In genomic region chr11:121108061-121108460, GRCm38 (mm10) we compare ENCODE assay signal across 15 mouse cellular contexts. TPM values are rescaled to one million over a fixed set of nuclear protein-coding genes. Genes with fewer than 3 reads are reported as not detected.
DNase-seq lines count a peak whose midpoint lies in the region; ATAC-seq and TF ChIP-seq lines count a peak whose summit lies in the region.
"Had no signal": no experiment of that assay in that cellular context is flagged by ENCODE, and none has a peak within 500 bp of the region (broad histone marks: within the 10 kb centered on the region; RNA-seq: fewer than 3 reads in every experiment).

No protein-coding gene starts in this region.

- no peaks in the 10 kb centered on the region for H3K27me3 ChIP-seq in kidney, embryonic 16.5 days (ENCODE audit: insufficient read depth, low read length)
- H3K27me3 ChIP-seq in heart, embryonic 14.5 days (ENCODE audit: control insufficient read depth, insufficient read depth, low read length), result no peaks in the 10 kb centered on the region
- no peaks in the 10 kb centered on the region for H3K27me3 ChIP-seq in liver, embryonic 15.5 days
- 0 out of 2 replicates have a peak, but pooled peaks cover 5% of the 10 kb centered on the region for H3K27me3 ChIP-seq in forebrain, embryonic 14.5 days (replicated peaks; ENCODE audit: control insufficient read depth, insufficient read depth, low read length)
- H3K27me3 ChIP-seq: embryonic facial prominence, embryonic 12.5 days had no signal

- TF ChIP-seq POLR2A in brain, embryonic 14.5 days (IDR thresholded peaks at IDR 0.05; ENCODE audit: borderline replicate concordance, extremely low read depth, insufficient read depth, insufficient read length, poor library complexity, severe bottlenecking), result no peak

- no peaks in the 10 kb centered on the region for H3K4me1 ChIP-seq in kidney, embryonic 16.5 days (ENCODE audit: insufficient read depth, low read length)
- peaks cover 23 to 31% of the 10 kb centered on the region in 2 experiments for H3K4me1 ChIP-seq in heart, embryonic 14.5 days (ENCODE audit: control insufficient read depth in 2 of 2, insufficient read depth in 2 of 2, low read length in 2 of 2)
- no peaks in the 10 kb centered on the region for H3K4me1 ChIP-seq in liver, embryonic 15.5 days (replicated peaks)
- peaks cover 8% of the 10 kb centered on the region for H3K4me1 ChIP-seq in forebrain, embryonic 14.5 days (ENCODE audit: control insufficient read depth, insufficient read depth, low read length)
- H3K4me1 ChIP-seq: embryonic facial prominence, embryonic 12.5 days had no signal

- H3K27ac ChIP-seq in kidney, embryonic 16.5 days (ENCODE audit: low read length), result no peak overlapping the region
- peak overlapping the region; percentile 7 to 46; a peak in 2 of 4 replicates for H3K27ac ChIP-seq in heart, embryonic 14.5 days (replicated peaks in 1 of 2; ENCODE audit: control insufficient read depth in 1 of 2, insufficient read depth in 1 of 2, low read depth in 2 of 2, low read length in 2 of 2)
- H3K27ac ChIP-seq in liver, embryonic 15.5 days (replicated peaks), result no peak overlapping the region
- no peak overlapping the region for H3K27ac ChIP-seq in forebrain, embryonic 14.5 days (ENCODE audit: low read depth, low read length)
- H3K27ac ChIP-seq: embryonic facial prominence, embryonic 12.5 days; macrophage had no signal

- no peaks in the 10 kb centered on the region for H3K36me3 ChIP-seq in kidney, embryonic 16.5 days (ENCODE audit: insufficient read depth, low read length)
- no peaks in the 10 kb centered on the region for H3K36me3 ChIP-seq in heart, embryonic 14.5 days (ENCODE audit: control insufficient read depth, insufficient read depth, low read length)
- no peaks in the 10 kb centered on the region for H3K36me3 ChIP-seq in liver, embryonic 15.5 days (replicated peaks)
- no peaks in the 10 kb centered on the region for H3K36me3 ChIP-seq in forebrain, embryonic 14.5 days (ENCODE audit: control insufficient read depth, insufficient read depth, low read length)
- H3K36me3 ChIP-seq: embryonic facial prominence, embryonic 12.5 days had no signal

- WGBS in kidney, embryonic 16.5 days, result 56% methylated on average over 9 of the region's 9 CpGs
- WGBS in heart, embryonic 14.5 days, result 17% methylated on average over 9 of the region's 9 CpGs
- 48% methylated on average over 9 of the region's 9 CpGs for WGBS in liver, embryonic 15.5 days (ENCODE audit: insufficient replicate concordance)
- 74% methylated on average over 9 of the region's 9 CpGs for WGBS in forebrain, embryonic 14.5 days

- H3K9me3 ChIP-seq in kidney, embryonic 16.5 days (ENCODE audit: low read length), result no peaks in the 10 kb centered on the region
- H3K9me3 ChIP-seq in heart, embryonic 14.5 days (ENCODE audit: control insufficient read depth, low read length), result no peaks in the 10 kb centered on the region
- H3K9me3 ChIP-seq in liver, embryonic 15.5 days (replicated peaks), result no peaks in the 10 kb centered on the region
- no peaks in the 10 kb centered on the region for H3K9me3 ChIP-seq in forebrain, embryonic 14.5 days (replicated peaks; ENCODE audit: control insufficient read depth, low read length)
- H3K9me3 ChIP-seq: embryonic facial prominence, embryonic 12.5 days had no signal

- peak; percentile 37 for DNase-seq in kidney, adult 9 months
- DNase-seq in brain, embryonic 14.5 days (ENCODE audit: low read depth), result peak; percentile 21
- DNase-seq in forebrain, embryonic 14.5 days (ENCODE audit: low spot score), result no peak
- DNase-seq in right cerebral cortex, postnatal 25 days, result no peak
- DNase-seq in gastrocnemius, adult 18-20 months (ENCODE audit: low spot score), result no peak
- DNase-seq: cerebellum, adult 18-20 months; spleen, adult 18-20 months had no signal

- no peak for ATAC-seq in kidney, embryonic 16.5 days (ENCODE audit: low FRiP score, low TSS enrichment)
- ATAC-seq in heart, embryonic 14.5 days (ENCODE audit: insufficient number of reproducible peaks, insufficient read depth, low FRiP score, low read depth), result peak; percentile 31; the same call in 1 of the 2 replicates
- peak; percentile 28; the same call in 1 of the 2 replicates for ATAC-seq in liver, embryonic 15.5 days (ENCODE audit: insufficient read depth)
- ATAC-seq in forebrain, embryonic 14.5 days, result no peak

- no peak overlapping the region for H3K4me3 ChIP-seq in kidney, embryonic 16.5 days (ENCODE audit: low read length)
- H3K4me3 ChIP-seq in heart, embryonic 14.5 days (ENCODE audit: control insufficient read depth in 1 of 2, insufficient read depth in 1 of 2, low read depth in 1 of 2, low read length in 2 of 2), result no peak overlapping the region
- no peak overlapping the region for H3K4me3 ChIP-seq in liver, embryonic 15.5 days (replicated peaks)
- H3K4me3 ChIP-seq in forebrain, embryonic 14.5 days (ENCODE audit: low read depth, low read length), result no peak overlapping the region
- H3K4me3 ChIP-seq: embryonic facial prominence, embryonic 12.5 days had no signal

- H3K4me2 ChIP-seq in kidney, embryonic 16.5 days (replicated peaks; ENCODE audit: low read depth, low read length), result no peak overlapping the region
- no peak overlapping the region for H3K4me2 ChIP-seq in heart, embryonic 14.5 days (ENCODE audit: low read length)
- no peak overlapping the region for H3K4me2 ChIP-seq in liver, embryonic 15.5 days
- no peak overlapping the region for H3K4me2 ChIP-seq in forebrain, embryonic 14.5 days (ENCODE audit: low read length)
- H3K4me2 ChIP-seq: embryonic facial prominence, embryonic 12.5 days had no signal

- no peak for TF ChIP-seq CTCF in brain, embryonic 14.5 days (IDR thresholded peaks at IDR 0.05; ENCODE audit: borderline replicate concordance, extremely low read depth, insufficient read depth, insufficient read length)

- H3K9ac ChIP-seq in kidney, embryonic 16.5 days (replicated peaks; ENCODE audit: low read length), result no peak overlapping the region
- H3K9ac ChIP-seq in heart, embryonic 14.5 days (ENCODE audit: low read length), result no peak overlapping the region
- H3K9ac ChIP-seq in liver, embryonic 15.5 days, result no peak overlapping the region
- H3K9ac ChIP-seq in forebrain, embryonic 14.5 days (ENCODE audit: low read length), result no peak overlapping the region
- H3K9ac ChIP-seq: embryonic facial prominence, embryonic 12.5 days had no signal

RNA-seq across cellular contexts. Expression of gene Tex19.2, which starts 10.4 kb away (rescaled TPM):
- not detected in 2 replicates for polyA plus RNA-seq in kidney, embryonic 16.5 days (2015; fragmentation: Nextera tagmentation; extraction: Ambion mirVana)
- polyA plus RNA-seq in brain, embryonic 14.5 days (2012; rRNA removed), result not detected in 2 replicates
- not detected in 2 replicates for polyA plus RNA-seq in heart, embryonic 14.5 days (2014; fragmentation: Nextera tagmentation; extraction: Ambion mirVana)
- polyA plus RNA-seq in liver, embryonic 15.5 days (2015; fragmentation: Nextera tagmentation; extraction: Ambion mirVana), result 0.06 and 0.07 TPM in 2 replicates
- not detected in 2 replicates for polyA plus RNA-seq in forebrain, embryonic 14.5 days (2014; fragmentation: Nextera tagmentation; extraction: Ambion mirVana)
- total RNA-seq in gastrocnemius, adult 18-20 months (2021), result not detected
- total RNA-seq: adrenal gland, postnatal 36 days; granulocyte monocyte progenitor cell, adult 5-6 weeks had no signal
- polyA plus RNA-seq: macrophage had no signal

RNA-seq across cellular contexts. Expression of gene Sectm1a, which starts 27.0 kb away (rescaled TPM):
- 0.41 TPM in 1 of 2 replicates, not detected in the other for polyA plus RNA-seq in kidney, embryonic 16.5 days (2015; fragmentation: Nextera tagmentation; extraction: Ambion mirVana)
- polyA plus RNA-seq in brain, embryonic 14.5 days (2012; rRNA removed), result 0.19 TPM in 1 of 2 replicates, not detected in the other
- polyA plus RNA-seq in heart, embryonic 14.5 days (2014; fragmentation: Nextera tagmentation; extraction: Ambion mirVana), result not detected in 2 replicates
- polyA plus RNA-seq in liver, embryonic 15.5 days (2015; fragmentation: Nextera tagmentation; extraction: Ambion mirVana), result 0.68 and 1.7 TPM in 2 replicates
- 0.16 TPM in 1 of 2 replicates, not detected in the other for polyA plus RNA-seq in forebrain, embryonic 14.5 days (2014; fragmentation: Nextera tagmentation; extraction: Ambion mirVana)
- under 1 TPM in 1 of 2 experiments, not detected in 1; 0.17 TPM for total RNA-seq in gastrocnemius, adult 18-20 months (2021)
- total RNA-seq: adrenal gland, postnatal 36 days; granulocyte monocyte progenitor cell, adult 5-6 weeks had no signal
- polyA plus RNA-seq: embryonic facial prominence, embryonic 12.5 days; macrophage had no signal

RNA-seq across cellular contexts. Expression of gene Tex19.1, which starts 37.9 kb away (rescaled TPM):
- 0.10 and 0.20 TPM in 2 replicates for polyA plus RNA-seq in kidney, embryonic 16.5 days (2015; fragmentation: Nextera tagmentation; extraction: Ambion mirVana)
- not detected in 2 replicates for polyA plus RNA-seq in brain, embryonic 14.5 days (2012; rRNA removed)
- not detected in 2 replicates for polyA plus RNA-seq in heart, embryonic 14.5 days (2014; fragmentation: Nextera tagmentation; extraction: Ambion mirVana)
- polyA plus RNA-seq in liver, embryonic 15.5 days (2015; fragmentation: Nextera tagmentation; extraction: Ambion mirVana), result 0.09 TPM in 1 of 2 replicates, not detected in the other
- not detected in 2 replicates for polyA plus RNA-seq in forebrain, embryonic 14.5 days (2014; fragmentation: Nextera tagmentation; extraction: Ambion mirVana)
- total RNA-seq in gastrocnemius, adult 18-20 months (2021), result not detected
- total RNA-seq: adrenal gland, postnatal 36 days; granulocyte monocyte progenitor cell, adult 5-6 weeks had no signal
- polyA plus RNA-seq: embryonic facial prominence, embryonic 12.5 days; macrophage had no signal

RNA-seq across cellular contexts. Expression of gene Sectm1b, which starts 44.7 kb away (rescaled TPM):
- 0.10 and 0.21 TPM in 2 replicates for polyA plus RNA-seq in kidney, embryonic 16.5 days (2015; fragmentation: Nextera tagmentation; extraction: Ambion mirVana)
- polyA plus RNA-seq in brain, embryonic 14.5 days (2012; rRNA removed), result not detected in 2 replicates
- polyA plus RNA-seq in heart, embryonic 14.5 days (2014; fragmentation: Nextera tagmentation; extraction: Ambion mirVana), result not detected in 2 replicates
- polyA plus RNA-seq in liver, embryonic 15.5 days (2015; fragmentation: Nextera tagmentation; extraction: Ambion mirVana), result 0.08 and 0.23 TPM in 2 replicates
- not detected in 2 replicates for polyA plus RNA-seq in forebrain, embryonic 14.5 days (2014; fragmentation: Nextera tagmentation; extraction: Ambion mirVana)
- not detected for total RNA-seq in gastrocnemius, adult 18-20 months (2021)
- total RNA-seq: adrenal gland, postnatal 36 days; granulocyte monocyte progenitor cell, adult 5-6 weeks had no signal
- polyA plus RNA-seq: embryonic facial prominence, embryonic 12.5 days; macrophage; urinary bladder, adult 2 months had no signal

RNA-seq across cellular contexts. Expression of gene Uts2r, which starts 52.0 kb away (rescaled TPM):
- polyA plus RNA-seq in kidney, embryonic 16.5 days (2015; fragmentation: Nextera tagmentation; extraction: Ambion mirVana), result 0.09 TPM in 1 of 2 replicates, not detected in the other
- polyA plus RNA-seq in brain, embryonic 14.5 days (2012; rRNA removed), result 0.26 and 0.30 TPM in 2 replicates
- polyA plus RNA-seq in heart, embryonic 14.5 days (2014; fragmentation: Nextera tagmentation; extraction: Ambion mirVana), result 0.15 TPM in 1 of 2 replicates, not detected in the other
- polyA plus RNA-seq in liver, embryonic 15.5 days (2015; fragmentation: Nextera tagmentation; extraction: Ambion mirVana), result 0.05 and 0.13 TPM in 2 replicates
- polyA plus RNA-seq in forebrain, embryonic 14.5 days (2014; fragmentation: Nextera tagmentation; extraction: Ambion mirVana), result 0.12 TPM in 1 of 2 replicates, not detected in the other
- total RNA-seq in gastrocnemius, adult 18-20 months (2021), result 1 to 10 TPM in 1 of 2 experiments, under 1 TPM in 1; 0.62 to 1.0 TPM
- total RNA-seq: adrenal gland, postnatal 36 days; granulocyte monocyte progenitor cell, adult 5-6 weeks had no signal
- polyA plus RNA-seq: macrophage; urinary bladder, adult 2 months had no signal

Comparison
In these comparisons a context has a peak if more than half of its experiments do, and no peak if none do; other contexts are left out.
1. DNase-seq: peak in kidney, adult 9 months (single experiment) and brain, embryonic 14.5 days (single experiment); none in forebrain, embryonic 14.5 days (single experiment), right cerebral cortex, postnatal 25 days (single experiment) and gastrocnemius, adult 18-20 months (single experiment).
2. ATAC-seq: peak in heart, embryonic 14.5 days (single experiment) and liver, embryonic 15.5 days (single experiment); none in kidney, embryonic 16.5 days (single experiment) and forebrain, embryonic 14.5 days (single experiment).
3. H3K27ac ChIP-seq: peak in heart, embryonic 14.5 days (2 of 2); none in kidney, embryonic 16.5 days (single experiment), liver, embryonic 15.5 days (single experiment) and forebrain, embryonic 14.5 days (single experiment).